Mouse (Mus musculus) CH12.LX (cell line): Measurements from ENCODE around the gene Cacna1a.

Experiments
- CTCF ChIP-seq, 2 experiments: IDR thresholded peaks in 1 of 2; conservative IDR thresholded peaks in 1 of 2; 2 replicates each; pipeline ENCODE4 v1.5.1; 2011 to 2012; ENCODE audit warnings: low read depth in 2 of 2, low read length in 2 of 2, improper control_type of control experiment in 1 of 2, inconsistent platforms in 1 of 2, mild to moderate bottlenecking in 1 of 2, moderate library complexity in 1 of 2
- GABPA ChIP-seq: IDR thresholded peaks from 2 replicates; pipeline ENCODE4 v1.6.1; 2012; ENCODE audit warnings: low read depth, low read length, improper control_type of control experiment, inconsistent platforms; ENCODE audit not compliant: insufficient replicate concordance

DNA sequence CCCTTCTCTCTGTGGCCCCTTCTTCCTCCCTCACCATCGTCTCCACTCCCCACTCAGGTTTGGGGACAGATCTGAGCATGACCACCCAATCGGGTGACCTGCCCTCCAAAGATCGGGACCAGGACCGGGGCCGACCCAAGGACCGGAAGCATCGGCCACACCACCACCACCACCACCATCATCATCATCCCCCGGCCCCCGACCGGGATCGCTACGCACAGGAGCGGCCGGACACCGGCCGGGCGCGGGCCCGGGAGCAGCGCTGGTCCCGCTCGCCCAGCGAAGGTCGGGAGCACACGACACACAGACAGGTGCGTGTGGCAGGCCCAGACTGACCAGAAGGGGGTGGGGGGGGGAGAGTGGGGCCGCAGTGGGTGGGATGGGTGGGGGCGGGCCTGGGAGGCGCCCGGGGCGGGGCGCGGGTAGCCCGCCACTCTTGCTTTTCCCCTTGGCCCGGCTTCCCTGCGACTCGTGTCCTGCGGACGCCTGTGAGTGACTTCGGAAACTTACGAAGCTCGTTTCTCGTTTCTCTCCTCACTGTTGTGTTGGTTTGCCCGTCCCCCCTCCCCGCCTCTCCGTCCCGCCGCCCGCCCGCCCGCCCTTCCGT, 250.4 kb downstream of the Cacna1a start:
- TF ChIP-seq CTCF (conservative IDR thresholded peaks at IDR 0.05 in 1 of 2, IDR thresholded peaks at IDR 0.05 in 1 of 2; ENCODE audit: low read depth in 2 of 2, low read length in 2 of 2) (no peak), GABPA (no peak)
